7 mouse cellular contexts compared by ENCODE assay signal in the genomic region with DNA sequence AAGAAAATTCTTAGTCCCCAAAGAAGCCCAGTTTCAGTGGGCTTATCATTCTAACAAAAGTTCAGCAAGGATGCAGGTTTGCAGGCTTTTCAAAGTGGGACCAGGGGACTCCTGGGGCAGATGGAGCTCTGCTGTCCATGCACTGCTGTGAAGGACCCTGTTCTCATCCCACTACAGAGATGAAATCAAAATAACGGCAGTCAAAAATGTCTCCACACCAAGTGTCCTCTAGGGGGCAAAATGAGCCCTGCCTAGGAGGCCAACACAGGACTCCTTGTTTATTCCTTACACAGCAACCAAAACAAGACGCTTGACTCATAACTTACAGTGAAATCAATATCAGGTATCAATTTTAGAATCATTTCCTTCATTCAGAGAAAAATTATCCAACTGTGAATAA.
A peak's percentile ranks its signal among the peaks of the same experiment; 100 is the strongest.
DNase-seq lines count a peak whose midpoint lies in the region; ATAC-seq and TF ChIP-seq lines count a peak whose summit lies in the region.

No protein-coding gene starts in this region.

- no peak overlapping the region for H3K9ac ChIP-seq in liver, adult 2 months (ENCODE audit: low read depth, low read length)
- H3K9ac ChIP-seq in hindbrain, embryonic 14.5 days: no peak overlapping the region

- no peaks in the 10 kb centered on the region for H3K79me2 ChIP-seq in liver, adult 2 months (ENCODE audit: control insufficient read depth, insufficient read depth, low read length)

- no peaks in the 10 kb centered on the region for H3K9me3 ChIP-seq in hindbrain, embryonic 14.5 days (ENCODE audit: control insufficient read depth, low read length)

- H3K27me3 ChIP-seq in liver, adult 2 months (ENCODE audit: control insufficient read depth, insufficient read depth, low read length): no peaks in the 10 kb centered on the region
- H3K27me3 ChIP-seq in hindbrain, embryonic 14.5 days (ENCODE audit: control insufficient read depth, insufficient read depth, low read length): no peaks in the 10 kb centered on the region

- DNase-seq in liver, adult 2 months (ENCODE audit: extremely low read depth, low read depth, low spot score): peak; percentile 2
- DNase-seq in liver (no peak), ZHBTc4 (ENCODE audit: low read depth, low spot score) (peak; percentile 63)
- DNase-seq in cerebellum, postnatal 10 days: peak; percentile 60 to 63
- DNase-seq in hindbrain, embryonic 14.5 days (ENCODE audit: low spot score): peak; percentile 33
- peak; percentile 47 for DNase-seq in lung, postnatal 25 days (ENCODE audit: low spot score)

- TF ChIP-seq POLR2A in liver, adult 2 months (IDR thresholded peaks at IDR 0.05; ENCODE audit: extremely low read depth, insufficient read depth, low read length): no peak

- TF ChIP-seq CTCF in liver, adult 2 months (IDR thresholded peaks at IDR 0.05; ENCODE audit: low read depth, low read length): peak; percentile 32; the same call in 1 of the 2 replicates

- H3K4me2 ChIP-seq in hindbrain, embryonic 14.5 days (replicated peaks): no peak overlapping the region

- 32% methylated on average over 2 of the region's 2 CpGs for WGBS in liver, adult 2 months
- 54% methylated on average over 2 of the region's 2 CpGs for WGBS in hindbrain, embryonic 14.5 days

- no peak overlapping the region for H3K4me3 ChIP-seq in liver, adult 2 months (ENCODE audit: insufficient read depth, low read depth, low read length)
- H3K4me3 ChIP-seq in hindbrain, embryonic 14.5 days (replicated peaks; ENCODE audit: low read length): no peak overlapping the region

- no peak overlapping the region for H3K27ac ChIP-seq in liver, adult 2 months (replicated peaks; ENCODE audit: insufficient read depth, low read depth, low read length)
- H3K27ac ChIP-seq in hindbrain, embryonic 14.5 days: no peak overlapping the region

- H3K36me3 ChIP-seq in liver, adult 2 months (ENCODE audit: control insufficient read depth, insufficient read depth, low read length): no peaks in the 10 kb centered on the region
- H3K36me3 ChIP-seq in hindbrain, embryonic 14.5 days (replicated peaks; ENCODE audit: control insufficient read depth, insufficient read depth): no peaks in the 10 kb centered on the region

- no peak; the same call in 1 of the 2 replicates for ATAC-seq in hindbrain, embryonic 14.5 days (ENCODE audit: low FRiP score)
- no peak for ATAC-seq in activated CD4-positive, CD25-positive, alpha-beta regulatory T cell, adult 4 months

- no peaks in the 10 kb centered on the region for H3K4me1 ChIP-seq in liver, adult 2 months (ENCODE audit: control insufficient read depth, insufficient read depth, low read length)
- no peaks in the 10 kb centered on the region for H3K4me1 ChIP-seq in hindbrain, embryonic 14.5 days (replicated peaks; ENCODE audit: control insufficient read depth, insufficient read depth, low read length)
